Mouse (Mus musculus) hindbrain, embryonic 12.5 days (tissue): ENCODE results near the gene Nr2f1. TPM values are rescaled to one million over a fixed set of nuclear protein-coding genes. Genes with fewer than 3 reads are reported as not detected.

Experiments used
- ATAC-seq: fragments of 200-750 bp; cut with Nextera tagmentation; 2 replicates; pipeline ENCODE4 v1.8.0; 2017; ENCODE audit warnings: moderate TSS enrichment; ENCODE audit not compliant: low FRiP score
- H3K27ac ChIP-seq: fragments of 300-500 bp; sonication (generic); 2 replicates; pipeline ENCODE4 v1.5.1; 2016; ENCODE audit warnings: mild to moderate bottlenecking
- H3K27me3 ChIP-seq: fragments of 300-500 bp; sonication (generic); 2 replicates; pipeline ENCODE4 v1.6.1; 2016; ENCODE audit warnings: mild to moderate bottlenecking
- H3K36me3 ChIP-seq: fragments of 300-500 bp; sonication (generic); 2 replicates; pipeline ENCODE4 v1.6.1; 2016; ENCODE audit warnings: mild to moderate bottlenecking
- H3K4me1 ChIP-seq: fragments of 300-500 bp; sonication (generic); 2 replicates; pipeline ENCODE4 v1.6.1; 2016
- H3K4me2 ChIP-seq: fragments of 300-500 bp; sonication (generic); replicated peaks from 2 replicates; pipeline ENCODE4 v1.6.1; 2016; ENCODE audit warnings: mild to moderate bottlenecking
- H3K4me3 ChIP-seq: fragments of 300-500 bp; sonication (generic); 2 replicates; pipeline ENCODE4 v1.5.1; 2016; ENCODE audit warnings: mild to moderate bottlenecking
- H3K9ac ChIP-seq: fragments of 300-500 bp; sonication (generic); 2 replicates; pipeline ENCODE4 v1.6.1; 2016; ENCODE audit warnings: mild to moderate bottlenecking, moderate library complexity
- H3K9me3 ChIP-seq: fragments of 300-500 bp; sonication (generic); replicated peaks from 2 replicates; pipeline ENCODE4 v1.6.1; 2016; ENCODE audit warnings: mild to moderate bottlenecking
- WGBS: fragments of 180-500 bp; shearing (Covaris S2); methylation state at CpG from one replicate; pipeline ENCODE4 v1.1.7; 2016; 5-methylcytosine and 5-hydroxymethylcytosine counted together
- polyA plus RNA-seq: library from polyadenylated mRNA; unstranded; fragments of >200 nt; fragmentation: Nextera tagmentation; extraction: Ambion mirVana; gene quantifications from 2 replicates; pipeline ENCODE4 v1.2.1, GENCODE M21; 2016

Gene Nr2f1
- polyA plus RNA-seq, 1 experiment from 2014 or later = 88.3 TPM

- H3K36me3 ChIP-seq = no peaks in the 10 kb centered on the region
- peak overlapping the region; percentile 86 for H3K4me2 ChIP-seq
- no peaks in the 10 kb centered on the region for H3K9me3 ChIP-seq
- peak overlapping the region; percentile 35; the same call in 1 of the 2 replicates for H3K9ac ChIP-seq
- H3K27me3 ChIP-seq = peaks cover 9% of the 10 kb centered on the region; the same call in 1 of the 2 replicates
- no peak for ATAC-seq
- peak overlapping the region; percentile 64 for H3K27ac ChIP-seq
- H3K4me1 ChIP-seq = peaks cover 68% of the 10 kb centered on the region
- WGBS = 5% methylated on average over 12 of the region's 12 CpGs
- 0 out of 2 replicates have a peak overlapping the region, but pooled peaks have one; percentile 3 for H3K4me3 ChIP-seq
Observed at GRCm38 (mm10) chr13:78207796-78208645, 8.5 kb upstream of the Nr2f1 start.

GRCm38 (mm10) chr13:78206891-78207430 is 7.4 kb upstream of the Nr2f1 start:
- H3K4me2 ChIP-seq = peak overlapping the region; percentile 86
- H3K4me3 ChIP-seq = 0 out of 2 replicates have a peak overlapping the region, but pooled peaks have one; percentile 0

GRCm38 (mm10) chr13:78205426-78205825 is 5.9 kb upstream of the Nr2f1 start:
- no peaks in the 10 kb centered on the region for H3K9me3 ChIP-seq

More at GRCm38 (mm10) chr13:78206891-78207430, 7.4 kb upstream of the Nr2f1 start:
- Histone ChIP-seq H3K9me3 (no peaks in the 10 kb centered on the region), H3K27ac (0 out of 2 replicates have a peak overlapping the region, but pooled peaks have one; percentile 55), H3K9ac (0 out of 2 replicates have a peak overlapping the region, but pooled peaks have one; percentile 19), H3K36me3 (no peaks in the 10 kb centered on the region), H3K4me1 (peaks cover 63% of the 10 kb centered on the region), H3K27me3 (peaks cover 6% of the 10 kb centered on the region; the same call in 1 of the 2 replicates)
- ATAC-seq = no peak
- 20% methylated on average over 7 of the region's 7 CpGs for WGBS

GRCm38 (mm10) chr13:78203348-78204061 is 3.9 kb upstream of the Nr2f1 start:
- no peaks in the 10 kb centered on the region for H3K9me3 ChIP-seq
- peak overlapping the region; percentile 99 for H3K4me3 ChIP-seq
- under 1% methylated on average over 35 of the region's 37 CpGs for WGBS
- peak overlapping the region; percentile 89 for H3K9ac ChIP-seq
- H3K4me1 ChIP-seq = peaks cover 31% of the 10 kb centered on the region
- ATAC-seq = peak; percentile 52
- H3K27me3 ChIP-seq = no peaks in the 10 kb centered on the region
- H3K36me3 ChIP-seq = no peaks in the 10 kb centered on the region
- peak overlapping the region; percentile 100 for H3K27ac ChIP-seq
- peak overlapping the region; percentile 84 for H3K4me2 ChIP-seq

More at GRCm38 (mm10) chr13:78205426-78205825, 5.9 kb upstream of the Nr2f1 start:
- H3K36me3 ChIP-seq = no peaks in the 10 kb centered on the region
- H3K9ac ChIP-seq = no peak overlapping the region
- H3K4me2 ChIP-seq = 0 out of 2 replicates have a peak overlapping the region, but pooled peaks have one; percentile 84
- no peak for ATAC-seq
- no peaks in the 10 kb centered on the region for H3K27me3 ChIP-seq
- peaks cover 49% of the 10 kb centered on the region for H3K4me1 ChIP-seq
- peak overlapping the region; percentile 24 for H3K27ac ChIP-seq
- no peak overlapping the region for H3K4me3 ChIP-seq

GRCm38 (mm10) chr13:78202574-78203347 is 3.2 kb upstream of the Nr2f1 start:
- peak overlapping the region; percentile 84 for H3K4me2 ChIP-seq
- WGBS = under 1% methylated on average over 47 of the region's 47 CpGs
- H3K9me3 ChIP-seq = no peaks in the 10 kb centered on the region
- H3K9ac ChIP-seq = peak overlapping the region; percentile 89
- peak overlapping the region; percentile 100 for H3K27ac ChIP-seq
- H3K36me3 ChIP-seq = no peaks in the 10 kb centered on the region
- peaks cover 24% of the 10 kb centered on the region for H3K4me1 ChIP-seq
- H3K27me3 ChIP-seq = no peaks in the 10 kb centered on the region
- peak overlapping the region; percentile 99 for H3K4me3 ChIP-seq
- 0 out of 2 replicates have a peak, but pooled peaks have one; percentile 0 for ATAC-seq

GRCm38 (mm10) chr13:78201871-78202565 is 2.5 kb upstream of the Nr2f1 start:
- H3K36me3 ChIP-seq = no peaks in the 10 kb centered on the region
- no peaks in the 10 kb centered on the region for H3K9me3 ChIP-seq
- peak overlapping the region; percentile 84 for H3K4me2 ChIP-seq
- no peaks in the 10 kb centered on the region for H3K27me3 ChIP-seq
- peak overlapping the region; percentile 99 for H3K4me3 ChIP-seq
- peaks cover 18% of the 10 kb centered on the region for H3K4me1 ChIP-seq
- H3K27ac ChIP-seq = peak overlapping the region; percentile 100
- no peak for ATAC-seq
- WGBS = 2% methylated on average over 22 of the region's 22 CpGs
- H3K9ac ChIP-seq = peak overlapping the region; percentile 89

GRCm38 (mm10) chr13:78200991-78201870 is 1.7 kb upstream of the Nr2f1 start:
- no peaks in the 10 kb centered on the region for H3K27me3 ChIP-seq
- WGBS = under 1% methylated on average over 29 of the region's 30 CpGs
- peak overlapping the region; percentile 89 for H3K9ac ChIP-seq
- H3K4me3 ChIP-seq = peak overlapping the region; percentile 99
- ATAC-seq = peak; percentile 51
- peak overlapping the region; percentile 100 for H3K27ac ChIP-seq
- H3K4me2 ChIP-seq = peak overlapping the region; percentile 84
- peaks cover 15% of the 10 kb centered on the region for H3K4me1 ChIP-seq
- no peaks in the 10 kb centered on the region for H3K9me3 ChIP-seq
- no peaks in the 10 kb centered on the region for H3K36me3 ChIP-seq

- Histone ChIP-seq H3K27me3 (no peaks in the 10 kb centered on the region), H3K9me3 (no peaks in the 10 kb centered on the region), H3K27ac (peak overlapping the region; percentile 100), H3K4me1 (peaks cover 14% of the 10 kb centered on the region), H3K4me3 (peak overlapping the region; percentile 99), H3K4me2 (peak overlapping the region; percentile 84), H3K9ac (peak overlapping the region; percentile 100; the same call in 1 of the 2 replicates), H3K36me3 (peaks cover 1% of the 10 kb centered on the region; the same call in 1 of the 2 replicates)
- peak; percentile 77 for ATAC-seq
- WGBS = 2% methylated on average over 8 of the region's 9 CpGs
Observed at GRCm38 (mm10) chr13:78200407-78200806, 850 bp upstream of the Nr2f1 start.

GRCm38 (mm10) chr13:78198871-78199641 is 501 bp downstream of the Nr2f1 start:
- Histone ChIP-seq H3K9ac (peak overlapping the region; percentile 100), H3K4me2 (peak overlapping the region; percentile 84), H3K9me3 (no peaks in the 10 kb centered on the region), H3K4me1 (peaks cover 2% of the 10 kb centered on the region), H3K4me3 (peak overlapping the region; percentile 99), H3K36me3 (peaks cover 10% of the 10 kb centered on the region), H3K27me3 (no peaks in the 10 kb centered on the region), H3K27ac (peak overlapping the region; percentile 100)
- ATAC-seq = no peak
- under 1% methylated on average over 82 of the region's 92 CpGs for WGBS
